Mouse (Mus musculus) cortical plate, adult 2 months (tissue): ENCODE data around the gene Vmac. TPM values are rescaled to one million over a fixed set of nuclear protein-coding genes. Genes with fewer than 3 reads are reported as not detected.

ENCODE experiments used
- H3K27ac ChIP-seq: fragments of 200-500 bp; 2 replicates; pipeline ENCODE4 v1.5.1; 2012; ENCODE audit warnings: low read length, control low read depth, inconsistent platforms; ENCODE audit not compliant: insufficient read depth
- H3K4me1 ChIP-seq: fragments of 200-500 bp; 2 replicates; pipeline ENCODE4 v1.6.1; 2011; ENCODE audit warnings: low read length; ENCODE audit not compliant: control insufficient read depth, insufficient read depth
- H3K4me3 ChIP-seq: fragments of 200-500 bp; 2 replicates; pipeline ENCODE4 v1.5.1; 2011; ENCODE audit warnings: mild to moderate bottlenecking, low read length, control low read depth; ENCODE audit not compliant: insufficient read depth
- CTCF ChIP-seq: fragments of 200-500 bp; IDR thresholded peaks from 2 replicates; pipeline ENCODE4 v1.5.1; 2011; ENCODE audit warnings: mild to moderate bottlenecking, control low read depth, low read length; ENCODE audit not compliant: insufficient read depth; ENCODE audit errors: extremely low read depth
- POLR2A ChIP-seq: fragments of 200-500 bp; IDR thresholded peaks from 2 replicates; pipeline ENCODE4 v1.6.1; 2011; ENCODE audit warnings: mild to moderate bottlenecking, low read length, control low read depth; ENCODE audit not compliant: insufficient read depth; ENCODE audit errors: extremely low read depth
- polyA plus RNA-seq: library from polyadenylated mRNA; depleted of rRNA; stranded (reverse); fragments of >200 nt; gene quantifications from 2 replicates; pipeline ENCODE4 v1.2.3, GENCODE M21; 2012; rRNA removed

Gene Vmac
- 16.7 and 18.2 TPM in 2 replicates for polyA plus RNA-seq

DNA sequence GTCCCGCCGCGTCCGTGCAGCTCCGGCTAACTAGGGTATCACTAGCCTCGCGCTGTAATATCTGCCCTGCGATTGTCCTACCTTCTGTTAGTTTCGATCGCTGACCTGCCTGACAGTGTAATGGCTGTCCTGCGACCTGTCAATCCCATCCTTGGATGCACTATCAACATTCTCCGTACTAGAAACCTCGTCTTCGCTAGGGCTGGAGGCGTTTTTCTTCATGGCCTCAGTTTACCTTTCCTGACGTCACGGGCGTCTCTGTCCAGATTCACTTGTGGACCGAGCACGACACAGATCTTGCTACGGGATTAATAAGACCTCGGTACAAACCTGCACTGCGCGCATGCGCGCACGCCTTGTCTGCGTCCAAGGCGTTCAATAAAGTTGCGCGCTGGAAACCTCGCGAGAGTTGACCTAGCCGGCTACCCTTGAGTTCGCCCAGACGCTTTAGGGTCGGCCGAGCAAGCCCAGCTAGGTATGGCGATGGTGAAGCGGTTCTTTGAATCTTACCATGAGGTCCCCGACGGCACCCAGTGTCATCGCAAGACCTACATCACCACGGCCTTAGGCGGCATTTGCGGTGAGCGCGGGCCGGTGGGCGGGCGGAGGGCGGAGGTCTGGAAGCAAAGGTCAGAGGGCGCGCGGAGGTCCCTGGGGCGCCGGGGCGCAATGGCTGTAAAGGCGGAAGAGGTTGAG is at the start of gene Vmac, which contains the start of gene Ndufa11:
Gene Vmac, minus strand, starts transcription at position 660 of the 696 bp plus-strand sequence.
Gene Ndufa11, plus strand, starts transcription at position 405 of the 696 bp plus-strand sequence.
- Histone ChIP-seq H3K4me3 (peak within 1 kb of the TSS; percentile 84), H3K4me1 (peaks cover 6% of the 10 kb centered on the region), H3K27ac (peak within 1 kb of the TSS; percentile 73)
- peak; percentile 86 for TF ChIP-seq POLR2A
- no peak for TF ChIP-seq CTCF

DNA sequence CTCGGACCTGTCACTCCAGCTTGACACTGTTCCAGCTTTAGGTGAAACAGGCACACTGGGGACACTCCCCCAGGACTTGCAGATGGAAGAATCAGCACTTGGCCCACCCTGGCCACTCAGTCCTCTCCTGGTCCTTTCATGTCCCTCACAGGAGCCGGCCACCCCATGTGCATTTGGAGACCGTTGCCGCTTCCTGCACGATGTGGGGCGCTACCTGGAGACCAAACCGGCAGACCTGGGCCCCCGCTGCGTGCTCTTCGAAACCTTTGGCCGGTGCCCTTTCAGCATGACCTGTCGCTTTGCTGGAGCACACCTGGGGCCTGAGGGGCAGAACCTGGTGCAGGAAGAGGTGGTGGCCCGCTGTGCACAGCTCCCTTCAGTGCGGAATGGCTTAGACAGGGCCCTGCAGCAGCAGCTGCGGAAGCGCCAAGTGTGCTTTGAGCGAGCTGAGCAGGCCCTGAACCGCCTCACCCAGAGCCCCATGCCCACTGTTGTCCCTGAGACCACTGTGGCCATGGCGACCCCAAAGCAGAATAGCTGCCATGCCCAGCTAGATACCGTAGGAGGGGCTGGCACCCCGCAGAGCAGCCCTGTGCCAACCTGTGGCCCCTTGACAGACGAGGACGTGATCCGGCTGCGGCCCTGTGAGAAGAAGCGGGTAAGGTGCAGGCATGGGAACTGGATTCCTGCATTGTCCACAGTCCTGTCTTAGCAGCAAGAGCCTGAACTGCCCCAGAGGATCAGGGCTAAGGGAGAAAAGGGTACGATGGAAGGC is 49.0 kb upstream of the Vmac start:
- Histone ChIP-seq H3K4me3 (no peak overlapping the region), H3K4me1 (no peaks in the 10 kb centered on the region), H3K27ac (no peak overlapping the region)
- TF ChIP-seq POLR2A (no peak), CTCF (no peak)

DNA sequence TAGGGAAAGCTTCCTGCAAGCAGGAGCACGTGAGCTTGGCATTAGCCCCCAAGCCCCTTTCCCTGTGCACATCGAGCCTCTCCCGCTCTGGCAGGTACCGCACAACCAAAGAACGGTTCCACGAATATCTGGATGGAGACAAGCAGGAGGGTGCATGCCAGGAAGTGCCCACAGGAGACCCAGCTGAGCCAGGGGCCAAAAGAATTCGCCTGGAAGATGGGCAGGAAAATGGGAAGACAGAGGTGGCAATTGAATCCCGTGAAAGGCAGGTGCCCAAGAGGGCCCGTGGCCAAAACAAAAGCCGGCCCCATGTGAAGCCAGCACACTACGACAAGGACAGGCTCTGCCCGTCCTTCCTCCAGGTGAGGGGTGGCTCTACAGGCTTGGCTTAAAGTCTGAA is 47.6 kb upstream of the Vmac start:
- no peaks in the 10 kb centered on the region for H3K4me1 ChIP-seq

DNA sequence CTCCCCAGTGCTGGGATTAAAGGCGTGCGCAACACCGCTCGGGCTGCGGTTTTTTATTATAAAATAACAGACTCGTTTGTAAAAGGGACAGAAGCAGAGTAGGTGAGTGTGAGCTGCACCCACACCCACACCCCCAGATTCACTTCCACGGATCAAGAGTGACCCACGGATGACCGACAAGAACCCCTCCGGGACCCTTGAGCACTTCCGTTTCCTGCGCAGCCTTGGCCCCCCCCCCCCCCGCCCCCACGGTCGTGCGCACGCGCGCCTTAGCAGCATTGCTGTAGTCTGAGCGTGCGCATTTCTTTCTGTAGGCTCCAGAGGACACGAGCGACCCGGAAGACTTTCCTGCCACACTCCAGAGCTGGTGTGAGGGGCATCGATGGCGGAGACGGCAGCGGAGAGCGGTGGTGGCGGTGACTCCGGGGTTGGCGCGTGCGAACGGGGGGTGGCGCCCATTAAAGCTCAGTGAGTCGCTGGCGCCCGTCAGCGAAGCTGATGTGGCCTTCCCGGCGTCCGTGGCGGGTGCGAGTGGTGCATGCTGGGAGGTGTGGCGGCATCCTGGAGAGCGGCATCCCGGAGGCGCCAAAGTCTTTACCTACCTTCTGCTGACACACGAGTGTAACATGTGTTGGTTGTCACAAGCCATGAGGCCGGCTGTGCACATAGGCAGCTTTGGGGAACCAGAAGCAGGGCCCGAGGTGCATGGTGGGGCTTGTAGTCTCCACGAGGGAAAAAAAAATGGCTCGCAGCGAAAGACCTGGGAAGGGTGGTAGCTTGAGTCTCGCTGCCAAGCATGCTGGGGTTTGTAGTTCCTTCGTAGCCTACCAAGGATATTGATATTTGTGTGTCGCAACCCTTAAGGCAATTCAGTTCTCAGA is 46.9 kb upstream of the Vmac start, which contains the start of gene Dus3l:
Gene Dus3l, plus strand, starts transcription at position 284 of the 881 bp plus-strand sequence.
- Histone ChIP-seq H3K4me1 (no peaks in the 10 kb centered on the region), H3K27ac (peak within 1 kb of the TSS; percentile 93), H3K4me3 (peak within 1 kb of the TSS; percentile 59)
- no peak for TF ChIP-seq CTCF
- peak; percentile 79; the same call in 1 of the 2 replicates for TF ChIP-seq POLR2A

More for the DNA sequence above, 47.6 kb upstream of the Vmac start:
- Histone ChIP-seq H3K27ac (0 out of 2 replicates have a peak overlapping the region, but pooled peaks have one; percentile 4), H3K4me3 (peak overlapping the region; percentile 59)
- TF ChIP-seq CTCF (no peak), POLR2A (no peak)

DNA sequence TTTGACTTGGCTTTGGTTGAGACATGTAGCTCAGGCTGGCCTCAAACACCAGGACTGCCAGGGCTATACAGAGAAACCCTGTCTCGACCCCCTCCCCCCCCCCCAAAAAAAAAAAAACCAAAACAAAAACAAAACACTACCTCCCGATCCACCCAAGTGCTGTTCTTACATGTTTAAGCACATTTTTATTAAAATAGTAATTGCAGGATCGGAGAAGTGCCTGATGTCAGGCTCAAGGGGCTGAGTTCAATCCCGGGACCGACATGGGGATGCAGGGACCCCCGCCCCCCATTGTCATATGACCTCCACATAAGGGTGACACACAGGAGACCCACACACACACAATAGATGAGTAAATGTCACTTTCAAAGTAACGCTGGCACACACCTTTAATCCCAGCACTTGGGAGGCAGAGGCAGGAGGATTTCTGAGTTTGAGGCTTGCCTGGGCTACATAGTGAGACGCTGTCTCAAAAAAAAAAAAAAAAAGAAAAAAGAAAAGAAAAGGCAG is 46.0 kb upstream of the Vmac start:
- no peak for TF ChIP-seq CTCF
- TF ChIP-seq POLR2A: no peak
- Histone ChIP-seq H3K27ac (no peak overlapping the region), H3K4me3 (peak overlapping the region; percentile 59), H3K4me1 (no peaks in the 10 kb centered on the region)

DNA sequence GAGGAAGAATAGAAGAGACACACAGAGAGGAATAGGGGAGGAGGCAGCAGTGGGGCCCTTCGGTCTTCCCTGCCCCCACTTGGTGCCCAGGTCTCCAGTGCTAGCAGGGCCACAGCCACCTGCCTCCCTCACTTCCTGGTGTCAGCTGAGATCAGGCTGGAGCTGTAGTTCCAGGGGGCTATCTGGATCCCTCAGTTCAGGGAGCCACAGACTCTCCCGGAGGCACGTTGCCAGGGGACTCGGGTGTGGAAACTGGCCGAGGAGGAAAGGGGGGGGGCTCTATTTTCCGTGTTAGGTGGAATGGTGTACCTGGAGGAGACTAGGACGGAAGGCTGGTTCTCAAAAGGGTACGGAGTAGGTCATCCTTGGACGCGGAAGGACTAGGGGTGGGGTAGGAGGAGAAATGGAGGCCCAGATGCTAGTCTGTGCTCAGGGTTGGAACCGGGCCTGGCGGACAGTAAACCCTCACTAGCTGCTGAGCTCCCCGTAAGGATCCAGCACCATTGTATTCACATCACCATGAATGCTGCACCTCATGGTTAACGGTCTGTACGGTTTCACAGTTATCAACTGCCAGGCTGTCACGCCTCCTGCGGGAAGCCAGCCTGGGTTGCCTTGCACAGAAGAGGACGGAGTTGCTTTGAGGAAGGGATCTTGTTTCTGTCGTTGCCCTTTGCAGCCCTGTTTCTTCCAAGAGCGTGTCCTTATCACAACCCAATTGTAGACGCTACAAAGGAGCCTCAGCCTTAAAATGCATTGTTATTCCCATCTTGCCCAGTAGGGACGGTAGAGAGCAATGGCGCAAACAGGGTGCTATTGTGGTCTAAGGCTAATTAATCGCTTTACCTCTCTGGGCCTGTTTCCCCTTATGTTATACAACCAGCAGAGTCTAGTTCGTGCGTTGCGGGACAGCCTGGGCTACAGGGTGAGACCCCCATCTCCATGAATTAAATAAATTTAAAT is 45.2 kb upstream of the Vmac start:
- TF ChIP-seq CTCF (peak; percentile 98), POLR2A (no peak)
- Histone ChIP-seq H3K4me3 (peak overlapping the region; percentile 57; the same call in 1 of the 2 replicates), H3K27ac (no peak overlapping the region), H3K4me1 (no peaks in the 10 kb centered on the region)

DNA sequence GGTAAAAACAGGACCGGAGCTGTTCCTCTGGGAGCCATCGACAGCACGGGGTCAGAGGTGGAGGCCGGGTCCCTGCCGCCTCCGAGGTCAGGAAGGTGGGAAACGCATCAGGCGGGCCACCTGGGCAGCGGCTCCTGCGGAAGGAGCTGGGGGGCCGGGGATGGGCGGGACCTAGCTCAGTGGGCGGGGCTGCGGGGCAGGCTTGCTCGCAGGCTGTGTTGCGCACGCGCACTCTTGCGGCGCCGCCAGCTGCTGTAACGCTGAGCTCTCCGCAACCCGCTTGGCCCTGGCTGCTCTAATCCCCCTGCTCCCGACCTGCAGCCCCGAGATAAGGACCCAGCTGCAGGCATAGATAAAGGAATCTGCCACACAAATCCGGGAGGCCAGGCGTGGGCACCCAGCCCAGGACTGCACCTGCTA is 44.2 kb upstream of the Vmac start:
- TF ChIP-seq CTCF (no peak), POLR2A (peak; percentile 88)
- Histone ChIP-seq H3K27ac (peak overlapping the region; percentile 86), H3K4me1 (no peaks in the 10 kb centered on the region), H3K4me3 (peak overlapping the region; percentile 57)

DNA sequence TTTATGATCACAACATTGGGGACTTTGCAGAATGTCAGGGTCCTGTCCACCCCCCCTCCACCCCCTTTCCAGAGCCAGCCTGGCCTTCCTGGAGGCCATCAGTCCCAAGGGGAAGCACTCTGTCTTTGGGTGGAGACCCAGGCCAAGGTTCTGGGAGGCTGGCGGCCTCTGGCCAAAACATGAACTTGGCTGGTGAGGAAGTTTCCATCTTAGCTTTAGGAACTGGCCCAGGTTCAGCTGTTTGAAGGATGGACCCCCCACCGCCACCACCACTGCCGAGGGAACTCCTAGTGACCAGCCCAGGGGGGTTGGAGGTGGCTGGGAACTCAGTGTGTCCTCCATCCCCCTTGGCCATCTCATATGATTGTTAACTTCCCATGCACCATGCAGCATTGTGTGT is 43.3 kb upstream of the Vmac start:
- H3K4me3 ChIP-seq: no peak overlapping the region
- TF ChIP-seq POLR2A (no peak), CTCF (no peak)
- H3K27ac ChIP-seq: no peak overlapping the region
- no peaks in the 10 kb centered on the region for H3K4me1 ChIP-seq
